Mouse (Mus musculus) large intestine, adult 2 months (tissue): Measurements from ENCODE around the gene Fggy. TPM values are rescaled to one million over a fixed set of nuclear protein-coding genes. Genes with fewer than 3 reads are reported as not detected.

Source experiments
- DNase-seq: peaks from one replicate; pipeline ENCODE4 v3.0.0-alpha.2; 2012; ENCODE audit warnings: low read depth, low spot score
- WGBS: fragments of 180-500 bp; shearing (Covaris S2); methylation state at CpG from one replicate; pipeline ENCODE4 v1.1.7; 2018; 5-methylcytosine and 5-hydroxymethylcytosine counted together
- polyA plus RNA-seq: library from polyadenylated mRNA; depleted of rRNA; stranded (reverse); fragments of >200 nt; gene quantifications from 2 replicates; pipeline ENCODE4 v1.2.3, GENCODE M21; 2012

Gene Fggy
- polyA plus RNA-seq, 1 experiment = 2.9 TPM

- 72% methylated on average over 5 of the region's 5 CpGs for WGBS
- DNase-seq = no peak
Observed at GRCm38 (mm10) chr4:95707941-95708897, 150.9 kb downstream of the Fggy start.

- WGBS = 83% methylated on average over 1 of the region's 1 CpGs
- DNase-seq = no peak
Observed at GRCm38 (mm10) chr4:95709750-95710149, 152.4 kb downstream of the Fggy start.

- no peak for DNase-seq
- WGBS = 98% methylated on average over 1 of the region's 1 CpGs
Observed at GRCm38 (mm10) chr4:95712802-95713201, 155.5 kb downstream of the Fggy start.

GRCm38 (mm10) chr4:95713271-95713670 is 156.0 kb downstream of the Fggy start:
- DNase-seq = no peak
- WGBS = 83% methylated on average over 3 of the region's 3 CpGs

- DNase-seq = no peak
- 77% methylated on average over 3 of the region's 3 CpGs for WGBS
Observed at GRCm38 (mm10) chr4:95716137-95716536, 158.8 kb downstream of the Fggy start.

- no peak for DNase-seq
Observed at GRCm38 (mm10) chr4:95723615-95724014, 166.3 kb downstream of the Fggy start.

- 97% methylated on average over 2 of the region's 2 CpGs for WGBS
- no peak for DNase-seq
Observed at GRCm38 (mm10) chr4:95726361-95726760, 169.1 kb downstream of the Fggy start.

- WGBS = 50% methylated on average over 3 of the region's 3 CpGs
Observed at GRCm38 (mm10) chr4:95729142-95729826, 172.0 kb downstream of the Fggy start.

GRCm38 (mm10) chr4:95731110-95731509 is 173.8 kb downstream of the Fggy start:
- DNase-seq = no peak
- 87% methylated on average over 2 of the region's 2 CpGs for WGBS

More at GRCm38 (mm10) chr4:95729142-95729826, 172.0 kb downstream of the Fggy start:
- no peak for DNase-seq

GRCm38 (mm10) chr4:95733397-95734249 is 176.3 kb downstream of the Fggy start:
- WGBS = 49% methylated on average over 6 of the region's 6 CpGs
- no peak for DNase-seq

GRCm38 (mm10) chr4:95735967-95736366 is 178.7 kb downstream of the Fggy start:
- no peak for DNase-seq
- WGBS = 56% methylated on average over 4 of the region's 4 CpGs

- WGBS = 82% methylated on average over 2 of the region's 2 CpGs
- DNase-seq = no peak
Observed at GRCm38 (mm10) chr4:95736674-95737073, 179.4 kb downstream of the Fggy start.

- DNase-seq = no peak
- WGBS = 15% methylated on average over 5 of the region's 5 CpGs
Observed at GRCm38 (mm10) chr4:95738179-95738578, 180.9 kb downstream of the Fggy start.

- DNase-seq = no peak
- 29% methylated on average over 4 of the region's 4 CpGs for WGBS
Observed at GRCm38 (mm10) chr4:95738725-95739124, 181.4 kb downstream of the Fggy start.

- no peak for DNase-seq
- 69% methylated on average over 7 of the region's 7 CpGs for WGBS
Observed at GRCm38 (mm10) chr4:95741115-95741734, 183.9 kb downstream of the Fggy start.

GRCm38 (mm10) chr4:95742986-95743385 is 185.7 kb downstream of the Fggy start:
- DNase-seq = no peak
- 15% methylated on average over 4 of the region's 4 CpGs for WGBS

GRCm38 (mm10) chr4:95746954-95747353 is 189.6 kb downstream of the Fggy start:
- DNase-seq = no peak
- 88% methylated on average over 6 of the region's 6 CpGs for WGBS

GRCm38 (mm10) chr4:95747415-95748202 is 190.3 kb downstream of the Fggy start:
- DNase-seq = no peak
- WGBS = 89% methylated on average over 12 of the region's 12 CpGs

- WGBS = 90% methylated on average over 5 of the region's 5 CpGs
- DNase-seq = no peak
Observed at GRCm38 (mm10) chr4:95750186-95750585, 192.9 kb downstream of the Fggy start.
